ENCODE assay signal across 7 mouse cellular contexts in genomic region chr4:116073146-116073545, GRCm38 (mm10). TPM values are rescaled to one million over a fixed set of nuclear protein-coding genes. Genes with fewer than 3 reads are reported as not detected.
DNase-seq lines count a peak whose midpoint lies in the region; ATAC-seq and TF ChIP-seq lines count a peak whose summit lies in the region.

No protein-coding gene starts in this region.

- no peaks in the 10 kb centered on the region for H3K27me3 ChIP-seq in lung, postnatal 0 days (replicated peaks; ENCODE audit: insufficient read depth, low read length)
- no peaks in the 10 kb centered on the region for H3K27me3 ChIP-seq in embryonic facial prominence, embryonic 12.5 days
- no peaks in the 10 kb centered on the region for H3K27me3 ChIP-seq in limb, embryonic 12.5 days
- no peaks in the 10 kb centered on the region for H3K27me3 ChIP-seq in stomach, postnatal 0 days (ENCODE audit: control insufficient read depth, insufficient read depth, low read length)

- no peak for TF ChIP-seq EP300 in lung, postnatal 0 days (IDR thresholded peaks at IDR 0.05)
- TF ChIP-seq EP300 in stomach, postnatal 0 days (optimal IDR thresholded peaks at IDR 0.05): no peak

- H3K4me1 ChIP-seq in lung, postnatal 0 days (ENCODE audit: insufficient read depth, low read depth, low read length): peaks cover 15% of the 10 kb centered on the region; the same call in 1 of the 2 replicates
- H3K4me1 ChIP-seq in embryonic facial prominence, embryonic 12.5 days: peaks cover 28% of the 10 kb centered on the region
- peaks cover 26% of the 10 kb centered on the region for H3K4me1 ChIP-seq in limb, embryonic 12.5 days (replicated peaks)
- H3K4me1 ChIP-seq in stomach, postnatal 0 days (replicated peaks; ENCODE audit: control insufficient read depth, insufficient read depth): peaks cover 9% of the 10 kb centered on the region; the same call in 1 of the 2 replicates

- no peak overlapping the region for H3K4me3 ChIP-seq in lung, postnatal 0 days (ENCODE audit: low read depth, low read length)
- H3K4me3 ChIP-seq in embryonic facial prominence, embryonic 12.5 days: no peak overlapping the region
- H3K4me3 ChIP-seq in limb, embryonic 12.5 days (replicated peaks): no peak overlapping the region
- no peak overlapping the region for H3K4me3 ChIP-seq in stomach, postnatal 0 days (ENCODE audit: low read depth, low read length)

- H3K9me3 ChIP-seq in lung, postnatal 0 days (ENCODE audit: low read length): no peaks in the 10 kb centered on the region
- no peaks in the 10 kb centered on the region for H3K9me3 ChIP-seq in embryonic facial prominence, embryonic 12.5 days
- no peaks in the 10 kb centered on the region for H3K9me3 ChIP-seq in limb, embryonic 12.5 days
- H3K9me3 ChIP-seq in stomach, postnatal 0 days (ENCODE audit: control insufficient read depth, low read length): no peaks in the 10 kb centered on the region

- no peak overlapping the region for H3K4me2 ChIP-seq in lung, postnatal 0 days (replicated peaks; ENCODE audit: low read depth, low read length)
- H3K4me2 ChIP-seq in embryonic facial prominence, embryonic 12.5 days (replicated peaks): peak overlapping the region; percentile 1
- H3K4me2 ChIP-seq in limb, embryonic 12.5 days: peak overlapping the region; percentile 90; the same call in 1 of the 2 replicates
- H3K4me2 ChIP-seq in stomach, postnatal 0 days (replicated peaks; ENCODE audit: low read depth): no peak overlapping the region; the same call in 1 of the 2 replicates

- H3K9ac ChIP-seq in lung, postnatal 0 days (replicated peaks; ENCODE audit: low read depth): no peak overlapping the region
- H3K9ac ChIP-seq in embryonic facial prominence, embryonic 12.5 days: no peak overlapping the region
- no peak overlapping the region for H3K9ac ChIP-seq in limb, embryonic 12.5 days (replicated peaks)
- no peak overlapping the region for H3K9ac ChIP-seq in stomach, postnatal 0 days (ENCODE audit: low read length)

- intact Hi-C loops in left cerebral cortex, postnatal 14 days (cut with DNase I): no loop called here

- WGBS in lung, postnatal 0 days: 51% methylated on average over 4 of the region's 4 CpGs
- WGBS in embryonic facial prominence, embryonic 12.5 days: 54% methylated on average over 4 of the region's 4 CpGs
- 60% methylated on average over 4 of the region's 4 CpGs for WGBS in limb, embryonic 12.5 days
- 51% methylated on average over 4 of the region's 4 CpGs for WGBS in stomach, postnatal 0 days

- ATAC-seq in lung, postnatal 0 days: no peak
- no peak for ATAC-seq in embryonic facial prominence, embryonic 12.5 days (ENCODE audit: insufficient number of reproducible peaks, insufficient read depth, low FRiP score, low TSS enrichment)
- ATAC-seq in limb, embryonic 12.5 days (ENCODE audit: insufficient number of reproducible peaks, insufficient read depth, low FRiP score, low TSS enrichment, low read depth): no peak
- no peak for ATAC-seq in stomach, postnatal 0 days (ENCODE audit: low FRiP score, low TSS enrichment)

- H3K36me3 ChIP-seq in lung, postnatal 0 days (ENCODE audit: insufficient read depth, low read length): 0 out of 2 replicates have a peak, but pooled peaks cover 6% of the 10 kb centered on the region
- H3K36me3 ChIP-seq in embryonic facial prominence, embryonic 12.5 days: peaks cover 20% of the 10 kb centered on the region
- peaks cover 20% of the 10 kb centered on the region for H3K36me3 ChIP-seq in limb, embryonic 12.5 days
- H3K36me3 ChIP-seq in stomach, postnatal 0 days (ENCODE audit: control insufficient read depth, insufficient read depth, low read length): peaks cover 8% of the 10 kb centered on the region; the same call in 1 of the 2 replicates

- DNase-seq in lung, postnatal 0 days (ENCODE audit: low spot score): peak; percentile 66
- no peak for DNase-seq in lung, postnatal 14 days
- DNase-seq in stomach, postnatal 0 days (ENCODE audit: low spot score): no peak
- DNase-seq in left cerebral cortex, postnatal 14 days (ENCODE audit: low spot score in 2 of 2): no peak
- no peak for DNase-seq in frontal cortex, postnatal 25 days (ENCODE audit: low spot score in 2 of 2)

- peak; percentile 72 for TF ChIP-seq CTCF in lung, postnatal 0 days (IDR thresholded peaks at IDR 0.05)
- peak; percentile 69 for TF ChIP-seq CTCF in stomach, postnatal 0 days (IDR thresholded peaks at IDR 0.05; ENCODE audit: low read depth)

- H3K27ac ChIP-seq in lung, postnatal 0 days (ENCODE audit: low read length): no peak overlapping the region
- no peak overlapping the region for H3K27ac ChIP-seq in embryonic facial prominence, embryonic 12.5 days
- no peak overlapping the region for H3K27ac ChIP-seq in limb, embryonic 12.5 days
- H3K27ac ChIP-seq in stomach, postnatal 0 days (replicated peaks): no peak overlapping the region

RNA-seq across cellular contexts. Expression of gene Uqcrh, which starts 1.7 kb away (rescaled TPM):
- 423 and 444 TPM in 2 replicates for polyA plus RNA-seq in lung, postnatal 0 days (2015; fragmentation: Nextera tagmentation; extraction: Ambion mirVana)
- polyA plus RNA-seq in embryonic facial prominence, embryonic 12.5 days (2016; fragmentation: Nextera tagmentation; extraction: Ambion mirVana): 407 and 442 TPM in 2 replicates
- polyA plus RNA-seq in limb, embryonic 12.5 days (2016; fragmentation: Nextera tagmentation; extraction: Ambion mirVana): 436 and 452 TPM in 2 replicates
- 571 and 591 TPM in 2 replicates for polyA plus RNA-seq in stomach, postnatal 0 days (2015; fragmentation: Nextera tagmentation; extraction: Ambion mirVana)
- 100 to 1,000 TPM; 434 to 435 TPM for total RNA-seq in left cerebral cortex, postnatal 14 days (2021)

RNA-seq across cellular contexts. Expression of gene Lrrc41, which starts 1.9 kb away (rescaled TPM):
- polyA plus RNA-seq in lung, postnatal 0 days (2015; fragmentation: Nextera tagmentation; extraction: Ambion mirVana): 46.1 and 49.0 TPM in 2 replicates
- polyA plus RNA-seq in embryonic facial prominence, embryonic 12.5 days (2016; fragmentation: Nextera tagmentation; extraction: Ambion mirVana): 80.8 and 83.3 TPM in 2 replicates
- polyA plus RNA-seq in limb, embryonic 12.5 days (2016; fragmentation: Nextera tagmentation; extraction: Ambion mirVana): 78.9 and 82.6 TPM in 2 replicates
- polyA plus RNA-seq in stomach, postnatal 0 days (2015; fragmentation: Nextera tagmentation; extraction: Ambion mirVana): 37.4 and 41.1 TPM in 2 replicates
- total RNA-seq in left cerebral cortex, postnatal 14 days (2021): 10 to 100 TPM; 45.0 to 46.0 TPM

RNA-seq across cellular contexts. Expression of gene Nsun4, which starts 19.5 kb away (rescaled TPM):
- 33.7 and 37.9 TPM in 2 replicates for polyA plus RNA-seq in lung, postnatal 0 days (2015; fragmentation: Nextera tagmentation; extraction: Ambion mirVana)
- polyA plus RNA-seq in embryonic facial prominence, embryonic 12.5 days (2016; fragmentation: Nextera tagmentation; extraction: Ambion mirVana): 19.9 and 20.6 TPM in 2 replicates
- 18.4 and 21.1 TPM in 2 replicates for polyA plus RNA-seq in limb, embryonic 12.5 days (2016; fragmentation: Nextera tagmentation; extraction: Ambion mirVana)
- polyA plus RNA-seq in stomach, postnatal 0 days (2015; fragmentation: Nextera tagmentation; extraction: Ambion mirVana): 11.4 and 11.9 TPM in 2 replicates
- 1 to 10 TPM; 8.5 to 9.1 TPM for total RNA-seq in left cerebral cortex, postnatal 14 days (2021)

RNA-seq across cellular contexts. Expression of gene Rad54l, which starts 50.3 kb away (rescaled TPM):
- 1.5 and 2.2 TPM in 2 replicates for polyA plus RNA-seq in lung, postnatal 0 days (2015; fragmentation: Nextera tagmentation; extraction: Ambion mirVana)
- 46.6 and 47.0 TPM in 2 replicates for polyA plus RNA-seq in embryonic facial prominence, embryonic 12.5 days (2016; fragmentation: Nextera tagmentation; extraction: Ambion mirVana)
- polyA plus RNA-seq in limb, embryonic 12.5 days (2016; fragmentation: Nextera tagmentation; extraction: Ambion mirVana): 53.9 and 59.2 TPM in 2 replicates
- 5.1 and 5.3 TPM in 2 replicates for polyA plus RNA-seq in stomach, postnatal 0 days (2015; fragmentation: Nextera tagmentation; extraction: Ambion mirVana)
- under 1 TPM; 0.55 to 0.82 TPM for total RNA-seq in left cerebral cortex, postnatal 14 days (2021)

RNA-seq across cellular contexts. Expression of gene Pomgnt1, which starts 50.5 kb away (rescaled TPM):
- 40.7 and 40.8 TPM in 2 replicates for polyA plus RNA-seq in lung, postnatal 0 days (2015; fragmentation: Nextera tagmentation; extraction: Ambion mirVana)
- polyA plus RNA-seq in embryonic facial prominence, embryonic 12.5 days (2016; fragmentation: Nextera tagmentation; extraction: Ambion mirVana): 76.3 and 80.5 TPM in 2 replicates
- polyA plus RNA-seq in limb, embryonic 12.5 days (2016; fragmentation: Nextera tagmentation; extraction: Ambion mirVana): 73.8 and 74.8 TPM in 2 replicates
- polyA plus RNA-seq in stomach, postnatal 0 days (2015; fragmentation: Nextera tagmentation; extraction: Ambion mirVana): 26.6 and 29.6 TPM in 2 replicates
- 10 to 100 TPM; 69.3 to 71.5 TPM for total RNA-seq in left cerebral cortex, postnatal 14 days (2021)

Comparison
In these comparisons a context has a peak if more than half of its experiments do, and no peak if none do; other contexts are left out.
1. H3K4me2 ChIP-seq: peak in embryonic facial prominence, embryonic 12.5 days (single experiment) and limb, embryonic 12.5 days (single experiment); none in lung, postnatal 0 days (single experiment) and stomach, postnatal 0 days (single experiment).